Mouse (Mus musculus): ENCODE measurements at regions not wholly inside any gene's neighbourhood (a gene's known extent, or its start where the extent isn't known, plus 50 kb on each side); places are given as distances from the start of the nearest gene placed in this dataset.
"Not testable (repeated sequence)": the region's sequence is repeated elsewhere in the genome, so short reads cannot be mapped to it uniquely, and the experiment has no call there.

DNA sequence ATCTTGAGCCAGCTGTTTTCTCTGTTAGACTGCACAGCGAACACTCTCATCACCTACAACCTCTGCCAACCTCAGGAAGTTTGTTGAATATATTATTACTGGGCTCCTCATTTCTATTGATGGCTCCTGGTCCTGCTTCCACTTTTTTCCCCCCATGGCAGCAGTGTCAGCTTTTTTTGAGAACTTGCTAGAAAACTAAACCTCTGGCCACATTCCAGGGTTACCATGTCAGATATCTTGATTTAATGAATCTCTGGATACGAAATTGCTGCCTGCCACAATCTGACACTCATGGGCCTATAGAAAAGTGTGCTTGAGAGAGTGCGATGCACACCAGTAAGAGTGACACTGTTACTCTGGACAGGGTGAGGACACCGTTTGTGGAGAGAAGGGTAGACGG, 170.6 kb upstream of the Slc25a13 start:
- no peak for DNase-seq (ENCODE audit: low spot score)

DNA sequence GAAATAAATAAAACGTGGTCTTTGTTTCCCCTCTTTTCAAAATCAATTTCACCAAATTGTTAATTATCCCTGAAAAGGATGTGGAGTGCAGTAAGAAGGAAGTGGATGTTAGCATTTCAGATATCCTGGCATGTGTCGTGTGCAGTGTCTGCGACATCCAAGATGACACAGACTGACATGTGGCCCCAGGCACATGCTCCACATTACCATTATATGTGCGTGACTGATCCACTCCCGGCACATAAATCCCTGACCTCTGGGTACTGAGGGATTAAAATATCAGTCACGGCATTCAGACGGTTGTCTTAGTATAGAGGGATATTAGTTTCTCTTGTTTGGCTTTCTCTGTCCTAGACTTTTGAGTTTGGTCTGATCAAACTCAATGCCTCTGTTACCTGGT, 168.0 kb upstream of the Slc25a13 start:
- no peak for DNase-seq (ENCODE audit: low spot score)

DNA sequence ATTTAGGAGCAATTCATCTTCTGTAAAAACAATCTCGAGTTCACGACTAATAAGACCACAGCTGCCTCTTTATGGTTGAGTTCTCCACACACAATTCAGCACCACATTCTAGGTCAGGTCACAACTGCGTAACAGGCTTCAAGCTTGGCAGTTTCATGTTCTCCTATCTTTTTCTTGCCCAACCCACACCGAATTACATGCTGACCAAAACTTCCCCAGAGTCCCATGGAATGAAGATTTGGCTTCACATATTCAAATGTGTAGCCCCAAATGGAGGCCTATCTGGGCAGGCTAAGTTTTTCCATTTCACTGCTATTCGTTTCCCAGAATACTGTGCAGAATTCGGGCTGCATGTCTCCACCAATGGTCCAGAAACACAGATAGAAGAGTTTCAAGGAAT, 167.5 kb upstream of the Slc25a13 start:
- DNase-seq (ENCODE audit: low spot score), result no peak

DNA sequence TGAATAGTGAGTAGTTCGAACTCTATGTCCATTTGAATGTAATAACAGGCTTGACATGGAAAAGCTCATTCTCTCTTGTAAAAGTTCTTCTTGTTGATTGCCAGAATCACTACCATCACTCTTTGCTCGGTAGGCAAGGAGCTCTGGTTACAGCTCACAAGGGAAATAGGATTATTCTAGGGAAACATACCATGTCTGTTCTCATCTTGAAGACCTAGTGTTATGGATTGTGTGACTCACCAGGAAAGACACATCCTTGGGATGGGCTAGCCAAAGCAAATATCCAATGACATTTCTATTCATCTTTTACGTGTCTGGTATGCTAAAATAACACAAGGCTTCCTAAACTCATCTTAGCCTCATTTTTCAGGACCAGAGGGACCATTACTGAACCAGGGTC, 155.4 kb upstream of the Slc25a13 start:
- no peak for DNase-seq (ENCODE audit: low spot score)

DNA sequence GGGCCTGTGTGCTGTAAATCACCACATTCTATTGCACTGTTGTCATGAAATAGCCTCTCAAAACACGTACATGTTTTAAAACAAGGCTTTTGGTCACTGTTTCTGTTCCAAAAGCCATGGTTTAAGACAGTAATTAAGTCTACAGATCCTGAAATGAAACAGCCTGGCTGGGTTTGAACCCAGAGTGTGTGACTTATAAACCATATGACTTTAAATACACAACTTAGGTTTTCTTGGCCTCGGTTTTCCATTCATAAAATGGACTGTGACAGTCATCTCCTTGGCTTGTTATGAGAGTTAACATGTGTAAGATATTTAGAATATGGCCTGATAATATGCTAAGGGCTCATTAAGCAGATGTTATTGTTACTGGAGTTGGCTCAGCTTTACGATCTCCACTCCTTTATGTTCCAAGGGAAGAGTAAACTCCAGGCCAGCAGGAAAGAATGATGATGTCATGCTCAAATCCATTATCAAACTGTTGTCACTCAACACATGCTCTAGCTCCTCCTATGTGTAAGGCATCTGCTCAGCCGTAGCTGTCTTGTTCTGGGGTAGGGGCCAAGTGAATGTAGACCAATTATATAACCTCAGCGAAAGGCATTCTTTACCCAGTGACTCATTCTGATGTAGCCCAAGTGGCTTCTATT, 154.6 kb upstream of the Slc25a13 start:
- DNase-seq (ENCODE audit: low spot score), result no peak

DNA sequence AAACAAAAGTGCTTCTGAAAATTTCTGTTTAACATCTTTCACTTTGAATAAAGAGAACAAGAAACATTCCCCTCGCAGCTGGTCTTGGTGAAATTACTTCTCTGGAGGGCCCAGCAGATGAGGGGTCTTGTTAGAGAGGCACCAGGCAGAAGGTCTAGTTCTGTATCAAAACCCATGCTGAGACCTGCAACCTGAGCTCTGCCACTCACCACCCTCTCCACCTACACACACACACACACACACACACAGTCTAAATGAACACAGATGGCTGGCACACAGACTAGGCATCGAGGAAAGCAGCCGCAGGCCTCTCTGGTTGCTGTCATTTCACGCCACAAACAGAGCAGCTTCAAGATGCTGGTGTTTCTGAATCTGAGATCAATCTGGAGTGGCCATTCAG, 147.1 kb upstream of the Slc25a13 start:
- no peak for DNase-seq (ENCODE audit: low spot score)

DNA sequence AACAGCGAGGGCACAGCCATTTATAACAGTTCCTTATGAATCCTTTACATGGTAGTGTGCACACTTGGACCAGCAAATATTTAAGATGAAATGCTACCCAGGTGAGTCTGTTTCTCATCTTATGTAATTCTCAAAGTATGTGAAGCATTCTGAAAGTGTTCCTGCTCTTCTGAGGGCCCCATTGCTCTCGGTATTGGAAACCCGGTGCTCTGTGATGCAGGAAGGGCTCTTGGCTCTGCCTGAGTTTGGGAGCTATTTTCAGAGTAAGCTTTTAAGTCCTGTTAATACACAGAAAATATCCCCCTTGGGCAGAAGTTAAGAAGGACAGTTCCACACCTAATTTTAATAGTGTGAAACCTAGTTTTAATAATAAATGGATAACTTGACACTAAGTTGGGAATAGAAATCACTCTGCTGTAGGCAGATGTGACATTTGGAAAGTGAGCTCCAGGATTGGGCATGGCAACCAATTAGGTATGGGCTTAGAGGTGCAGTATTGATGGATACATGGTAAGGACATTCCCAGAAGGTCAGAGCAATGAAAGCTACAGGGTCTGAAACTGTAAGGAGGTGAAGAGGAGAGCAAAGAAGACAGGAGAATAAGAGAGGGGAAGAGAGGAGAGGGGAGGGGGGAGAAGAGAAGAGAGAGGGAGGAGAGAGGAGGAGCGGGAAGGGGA, 145.8 kb upstream of the Slc25a13 start:
- DNase-seq (ENCODE audit: low spot score), result no peak

DNA sequence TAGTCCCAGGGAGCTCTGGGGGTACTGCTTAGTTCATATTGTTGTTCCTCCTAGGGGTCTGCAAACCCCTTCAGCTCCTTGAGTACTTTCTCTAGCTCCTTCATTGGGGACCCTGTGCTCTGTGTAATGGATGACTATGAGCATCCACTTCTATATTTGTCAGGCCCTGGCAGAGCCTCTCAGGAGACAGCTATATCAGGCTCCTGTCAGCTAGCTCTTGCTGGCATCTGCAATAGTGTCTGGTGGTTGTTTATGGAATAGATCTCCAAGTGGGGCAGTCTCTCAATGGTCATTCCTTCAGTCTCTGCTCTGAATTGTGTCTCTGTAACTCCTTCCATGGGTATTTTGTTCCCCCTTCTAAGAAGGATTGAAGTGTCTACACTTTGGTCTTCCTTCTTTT, 144.2 kb upstream of the Slc25a13 start:
- not testable (repeated sequence) for DNase-seq (ENCODE audit: low spot score)

DNA sequence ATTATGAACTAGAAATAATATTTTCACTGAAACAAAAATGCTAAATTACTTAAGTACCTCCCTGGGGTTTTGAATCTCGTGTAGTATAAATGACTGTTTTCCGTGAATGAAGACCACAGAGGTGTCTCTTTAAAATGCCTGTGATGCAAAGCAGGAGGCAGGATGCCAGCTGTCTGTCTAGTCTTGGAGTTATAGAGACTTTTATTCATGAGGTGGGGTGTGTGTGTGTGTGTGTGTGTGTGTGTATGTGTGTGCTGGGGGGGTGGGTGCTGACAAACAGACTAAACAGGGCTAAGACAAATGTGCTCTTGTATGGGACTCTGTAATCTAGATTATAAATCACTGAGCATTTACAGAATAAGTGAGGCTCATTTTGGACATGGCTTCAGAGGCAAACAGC, 140.5 kb upstream of the Slc25a13 start:
- no peak for DNase-seq (ENCODE audit: low spot score)

DNA sequence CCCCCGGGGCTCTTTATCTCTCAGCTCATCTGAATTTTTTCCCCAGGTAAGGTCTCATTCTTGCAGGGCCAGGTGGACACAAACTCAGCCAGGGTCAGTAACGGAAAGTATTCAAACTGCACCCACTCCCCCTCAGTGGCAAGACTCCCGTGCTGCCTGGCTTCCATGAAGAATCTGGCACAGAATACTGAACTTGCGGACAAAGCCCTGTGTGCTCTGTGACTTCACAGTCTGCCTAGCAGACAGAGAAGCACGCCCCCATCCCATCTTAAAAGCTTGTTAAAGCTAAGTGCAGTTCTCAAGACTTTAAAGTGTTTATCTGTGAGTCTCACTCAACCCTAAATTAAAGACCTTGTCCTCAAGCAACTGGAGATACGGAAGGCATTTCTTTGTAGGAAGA, 140.0 kb upstream of the Slc25a13 start:
- DNase-seq (ENCODE audit: low spot score), result no peak

DNA sequence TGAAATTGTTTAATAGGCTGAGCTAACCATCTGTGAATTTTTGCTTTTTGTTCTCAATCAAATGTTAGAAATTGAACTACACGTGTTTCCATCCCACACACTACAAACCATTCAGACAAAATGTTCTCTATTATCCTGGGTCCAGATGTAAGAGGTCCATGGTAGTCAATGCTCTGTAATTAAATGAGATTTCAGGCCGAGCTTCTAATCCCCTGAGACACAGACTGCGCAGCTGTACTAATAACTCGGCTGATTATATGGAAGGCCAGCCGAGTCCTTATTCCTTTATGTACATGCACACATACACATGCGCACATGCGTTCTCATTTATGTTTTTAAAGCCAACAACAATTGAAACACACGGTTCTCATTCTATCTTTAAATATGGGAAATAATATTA, 118.3 kb upstream of the Slc25a13 start:
- DNase-seq (ENCODE audit: low spot score), result peak; percentile 31

DNA sequence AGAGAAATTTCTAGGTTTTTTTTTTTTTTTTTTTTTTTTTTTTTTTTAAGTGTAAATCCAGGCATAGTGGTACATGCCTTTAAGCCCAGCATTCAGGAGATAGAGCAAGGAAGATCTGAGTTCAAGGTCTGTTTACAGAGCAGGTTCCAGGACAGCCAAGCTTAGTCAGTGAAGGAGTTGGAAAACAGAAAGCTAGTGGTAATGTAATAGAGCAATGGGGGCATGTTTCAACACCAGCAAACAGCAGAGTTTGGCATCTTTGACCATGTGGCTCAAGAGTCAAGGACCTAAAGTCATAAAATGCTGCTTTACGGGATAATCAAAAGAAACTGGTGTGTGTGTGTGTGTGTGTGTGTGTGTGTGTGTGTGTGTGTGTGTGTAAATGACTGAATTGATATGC, 113.3 kb upstream of the Slc25a13 start:
- no peak for DNase-seq (ENCODE audit: low spot score)

DNA sequence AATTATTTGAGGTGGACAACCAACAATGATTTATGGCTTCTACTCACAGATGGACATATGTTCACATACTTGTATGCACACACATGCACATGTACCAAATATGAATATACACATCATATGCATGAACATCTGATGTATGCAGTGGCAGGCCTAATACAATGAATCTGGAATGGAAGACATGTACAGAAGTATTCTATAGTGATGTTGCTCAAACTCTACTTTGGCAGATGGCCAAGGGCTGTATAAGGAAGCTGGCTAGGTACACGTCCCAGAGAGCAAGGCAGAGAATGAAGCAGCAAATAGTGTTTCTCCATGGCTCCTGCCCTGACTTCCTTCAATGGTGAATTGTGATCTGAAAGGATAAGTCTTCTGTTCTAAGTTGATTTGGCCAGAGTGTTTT, 108.5 kb upstream of the Slc25a13 start:
- no peak for DNase-seq (ENCODE audit: low spot score)

DNA sequence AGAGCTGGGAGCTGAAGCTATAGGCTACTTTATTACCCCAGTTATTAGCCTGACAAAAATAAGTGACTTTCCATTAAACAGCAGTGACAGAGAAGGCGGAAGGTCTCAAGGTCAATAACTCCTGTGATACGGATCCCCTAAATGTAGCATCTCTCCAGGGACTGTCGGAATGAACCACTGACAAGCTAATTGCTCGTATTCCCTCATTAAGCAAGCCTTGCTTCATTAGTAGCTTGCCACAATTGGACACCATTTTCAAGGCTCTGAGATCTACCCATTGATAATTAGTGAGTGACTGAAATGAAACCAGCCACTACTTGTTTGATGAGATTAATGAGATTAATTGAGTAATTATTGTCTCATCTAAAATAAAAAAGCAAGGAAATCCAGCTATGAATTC, 99.8 kb upstream of the Slc25a13 start:
- DNase-seq (ENCODE audit: low spot score), result no peak

DNA sequence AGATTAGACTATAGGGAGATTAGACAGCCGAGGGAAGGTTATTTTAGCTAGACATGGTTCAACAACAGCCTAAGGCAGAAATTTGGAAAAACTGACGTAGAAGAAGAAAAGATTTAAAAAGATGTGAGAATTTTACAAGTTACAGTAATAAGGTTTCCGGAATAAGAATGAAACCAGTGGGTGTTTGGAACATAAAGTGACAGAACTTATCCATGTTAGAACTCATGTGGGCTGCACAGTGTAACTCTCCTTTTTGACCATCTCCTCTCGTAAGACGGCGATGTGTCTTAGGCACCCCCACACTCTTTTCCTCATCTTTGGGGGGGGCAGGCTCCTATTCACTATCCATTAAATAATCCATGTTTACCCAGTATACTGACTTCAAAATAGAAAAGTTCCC, 96.2 kb upstream of the Slc25a13 start:
- no peak for DNase-seq (ENCODE audit: low spot score)

DNA sequence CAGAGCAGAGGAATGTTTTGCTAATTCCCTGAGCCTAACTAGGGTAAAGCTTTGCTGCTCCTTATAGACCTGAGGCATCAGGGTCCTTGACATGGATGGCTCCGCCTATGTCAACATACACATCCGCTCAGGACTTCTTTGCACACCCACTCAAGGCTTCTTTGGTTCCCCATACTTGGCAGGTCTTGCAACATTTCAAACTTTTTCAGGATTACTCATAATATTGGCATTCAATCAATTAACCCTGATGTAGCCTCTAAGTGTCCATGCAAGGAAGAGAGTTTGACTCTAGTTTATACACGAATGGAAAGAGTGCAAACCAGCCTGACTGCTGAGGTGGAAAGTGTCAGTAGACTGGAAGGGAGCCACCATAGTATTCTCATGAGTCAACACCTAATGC, 93.2 kb upstream of the Slc25a13 start:
- no peak for DNase-seq (ENCODE audit: low spot score)

DNA sequence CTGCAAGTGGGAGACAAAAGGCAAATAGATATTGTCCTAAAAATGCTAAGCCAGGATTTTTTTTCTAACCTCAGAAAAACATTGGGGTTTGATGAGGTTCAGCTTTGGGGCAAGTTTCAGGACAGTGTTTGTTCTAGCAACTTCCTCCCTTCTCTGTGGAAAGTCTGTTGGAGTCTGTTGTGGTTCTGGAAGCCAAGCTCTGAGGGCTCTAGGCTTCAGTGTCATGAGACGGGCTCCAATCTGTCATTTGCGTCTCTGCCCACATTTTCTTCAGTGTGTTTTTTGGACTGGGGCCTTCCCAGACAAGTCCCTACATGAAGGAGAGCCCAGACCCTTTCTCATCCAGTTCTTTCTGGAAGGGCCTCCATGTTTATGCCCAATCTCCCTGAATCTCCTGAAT, 90.6 kb upstream of the Slc25a13 start:
- no peak for DNase-seq (ENCODE audit: low spot score)

DNA sequence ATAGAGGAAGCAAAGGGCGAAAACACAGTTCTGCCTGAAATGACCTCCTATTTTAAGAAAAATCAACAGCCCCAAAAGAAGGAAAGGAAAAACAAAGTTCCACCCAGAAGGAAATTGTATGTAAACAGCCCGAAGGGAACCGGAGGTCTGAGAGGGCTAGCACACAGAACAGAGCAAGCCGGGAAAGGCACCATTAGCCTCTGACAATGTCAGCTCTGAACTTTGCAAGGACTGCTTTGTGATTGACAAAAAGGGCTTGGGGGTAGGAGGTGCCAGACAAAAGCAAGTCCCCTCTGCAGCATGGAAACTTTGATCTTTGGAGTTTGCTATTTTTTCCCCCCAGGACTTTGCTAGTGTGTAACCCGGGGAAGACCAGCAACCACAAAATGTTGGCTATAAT, 86.8 kb upstream of the Slc25a13 start:
- no peak for DNase-seq (ENCODE audit: low spot score)

DNA sequence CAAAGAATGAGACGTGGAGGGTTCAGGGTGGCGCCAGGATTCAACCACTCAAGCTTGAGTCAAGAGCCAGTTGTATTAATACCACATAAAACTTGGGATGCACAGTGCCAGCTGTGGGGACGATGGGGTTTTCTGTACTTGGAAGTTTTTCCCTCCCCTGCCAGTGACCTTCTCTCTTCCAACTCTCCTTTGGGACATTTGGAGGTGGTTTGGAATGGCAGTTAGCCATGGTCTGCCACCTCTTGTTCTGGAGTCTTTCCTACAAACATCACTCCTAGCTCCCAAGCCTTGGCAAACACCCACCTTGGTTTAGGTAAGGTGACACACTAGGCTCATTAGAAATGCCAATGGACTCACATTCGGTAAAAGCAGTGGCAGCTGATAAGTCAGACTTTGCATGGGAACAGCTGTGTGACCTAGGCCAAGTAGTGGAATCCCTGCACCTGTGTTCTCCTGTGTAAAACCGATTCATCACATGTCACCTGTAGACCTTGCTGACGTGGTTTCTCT, 84.1 kb upstream of the Slc25a13 start:
- DNase-seq (ENCODE audit: low spot score), result no peak

DNA sequence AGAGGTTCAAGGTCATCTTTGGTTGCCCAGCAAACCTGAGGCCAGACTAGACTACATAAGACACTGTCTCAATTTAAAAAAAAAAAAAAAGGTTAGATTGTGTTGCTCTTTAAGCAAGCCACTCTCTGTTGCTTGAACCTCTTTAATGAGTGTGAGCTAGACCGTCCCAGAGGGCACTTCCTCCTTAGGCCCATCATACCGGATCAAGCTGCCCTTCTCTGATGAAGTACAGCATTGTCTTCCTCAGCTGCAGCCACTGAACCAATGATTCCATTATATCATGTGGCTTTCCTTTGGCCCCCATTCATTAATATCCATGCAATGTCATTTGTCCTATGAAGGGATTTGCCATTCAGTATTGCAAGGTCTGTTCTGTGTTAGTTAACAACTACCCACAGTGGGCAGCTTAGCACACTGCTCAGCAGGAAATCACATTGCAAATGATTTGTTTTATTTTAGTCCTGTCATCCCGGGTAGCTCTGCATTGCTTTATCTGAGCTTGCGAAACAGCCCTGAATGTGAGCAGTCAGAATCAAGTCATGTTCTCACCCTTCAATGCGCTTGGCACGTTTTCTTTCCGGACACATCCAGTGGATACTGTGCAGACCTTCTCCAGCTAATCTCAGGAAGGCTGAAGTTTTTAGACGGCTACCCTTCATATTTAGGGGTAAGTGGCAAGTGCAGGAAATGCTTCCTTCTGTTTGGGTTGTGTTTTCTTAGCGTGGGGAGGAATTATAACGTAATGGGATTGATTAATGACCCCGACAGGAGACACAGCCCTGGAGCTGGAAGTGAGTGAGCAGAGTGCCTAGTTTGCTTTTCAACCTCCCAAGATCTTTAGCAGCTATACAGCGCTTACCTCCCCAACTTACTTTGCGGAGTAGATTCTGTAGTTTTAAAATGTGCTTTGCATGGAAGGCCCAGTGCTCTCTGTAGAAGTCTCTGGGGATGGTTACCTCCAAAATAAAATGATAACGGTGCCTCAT, 82.2 kb upstream of the Slc25a13 start:
- no peak for DNase-seq (ENCODE audit: low spot score)

DNA sequence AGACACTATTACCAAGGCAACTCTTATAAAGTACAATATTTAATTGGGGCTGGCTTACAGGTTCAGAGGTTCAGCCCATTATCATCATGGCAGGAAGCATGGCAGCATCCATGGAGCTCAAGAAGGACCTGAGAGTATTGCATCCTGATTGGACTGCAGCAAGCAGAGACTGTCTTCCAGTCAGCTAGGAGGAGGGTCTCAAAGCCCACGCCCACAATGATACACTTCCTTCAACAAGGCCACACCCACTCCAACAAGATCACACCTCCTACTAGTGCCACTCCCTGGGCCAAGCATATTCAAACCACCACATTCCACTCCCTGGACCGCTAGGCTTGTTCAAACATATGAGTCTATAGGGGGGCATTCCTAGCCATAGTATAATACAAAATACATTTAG, 78.6 kb upstream of the Slc25a13 start:
- not testable (repeated sequence) for DNase-seq (ENCODE audit: low spot score)

DNA sequence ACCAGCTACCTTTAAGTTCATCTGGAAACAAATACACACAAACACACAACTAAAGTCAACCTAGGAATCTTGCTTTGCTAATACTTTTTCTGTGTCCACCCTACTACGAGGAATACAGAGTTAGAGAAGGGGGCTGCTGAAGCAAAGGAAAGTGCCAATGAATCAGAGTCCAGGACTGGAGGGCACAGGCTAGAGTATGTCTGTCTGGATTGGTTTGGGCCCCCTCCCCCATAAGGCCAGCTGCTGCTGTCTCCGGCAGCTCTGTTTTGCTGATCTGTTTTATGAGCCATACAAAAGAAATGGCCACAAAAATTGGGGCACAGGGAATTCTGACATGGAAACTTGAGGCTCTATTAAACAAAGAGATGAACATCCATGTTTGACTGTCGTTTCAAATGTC, 74.8 kb upstream of the Slc25a13 start:
- DNase-seq (ENCODE audit: low spot score), result no peak

DNA sequence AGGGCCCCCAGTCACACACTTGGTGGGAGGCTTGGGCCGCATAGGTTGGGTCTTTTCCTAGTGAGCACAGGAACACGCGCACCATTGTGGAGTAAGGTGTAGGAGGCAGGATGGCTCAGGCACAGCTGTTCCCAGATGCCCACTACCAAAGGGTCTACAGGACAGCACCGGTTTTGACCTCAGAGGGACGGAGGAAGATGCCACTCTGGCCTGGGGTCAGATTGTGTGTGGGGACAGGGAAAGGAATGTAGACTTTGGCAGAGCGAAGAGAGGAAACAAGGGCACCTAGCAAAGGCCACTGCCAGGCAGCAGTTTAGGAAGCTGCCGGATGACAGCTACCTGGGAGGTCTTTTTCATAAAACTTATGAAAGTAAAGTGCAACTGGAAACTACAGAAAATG, 73.5 kb upstream of the Slc25a13 start:
- no peak for DNase-seq (ENCODE audit: low spot score)
